Mouse (Mus musculus) c-Kit-positive CD71-positive TER-119-negative erythroid progenitor cells, embryonic 14.5 days (primary cell): Measurements from ENCODE around the gene Gm10439.
"Not testable (repeated sequence)": the region's sequence is repeated elsewhere in the genome, so short reads cannot be mapped to it uniquely, and the experiment has no call there.

ENCODE experiments used
- DNase-seq: peaks from one replicate; pipeline ENCODE4 v3.0.0-alpha.2; 2013; ENCODE audit warnings: low read depth

Gene Gm10439

DNA sequence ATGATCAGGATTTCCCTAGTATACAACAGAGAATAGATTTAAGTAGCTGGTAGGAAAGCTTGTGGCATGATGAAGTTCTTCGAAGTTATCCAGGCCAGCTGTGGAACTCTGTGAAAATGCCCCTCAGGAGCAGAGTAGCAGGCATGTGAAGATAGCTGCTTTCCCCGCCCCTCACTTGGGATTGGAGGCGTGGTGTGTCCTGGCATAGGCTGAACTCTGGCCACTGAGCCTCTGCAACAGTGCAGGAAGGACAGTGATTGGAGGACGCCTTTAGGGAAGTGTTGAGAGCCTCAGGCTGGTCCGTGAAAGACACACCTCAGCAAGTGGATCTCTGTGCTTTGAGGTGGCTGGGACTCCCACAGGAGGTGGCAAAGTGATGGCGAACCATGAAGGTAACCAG lies at the start of gene Gm10439:
Gm10439 (plus strand) TSS at position 301 of the 400 bp plus-strand sequence.
- not testable (repeated sequence) for DNase-seq
